Mouse (Mus musculus) forebrain, embryonic 10.5 days (tissue): ENCODE measurements around the gene Kiss1. TPM values are rescaled to one million over a fixed set of nuclear protein-coding genes. Genes with fewer than 3 reads are reported as not detected.
"Not testable (repeated sequence)": the region's sequence is repeated elsewhere in the genome, so short reads cannot be mapped to it uniquely, and the experiment has no call there.

Experiments
- DNase-seq: peaks from one replicate; pipeline ENCODE4 v3.0.0-alpha.2; 2017; ENCODE audit warnings: low spot score; ENCODE audit errors: extremely low spot score
- H3K27ac ChIP-seq: fragments of 300-500 bp; sonication (generic); 2 replicates; pipeline ENCODE4 v1.5.1; 2016; ENCODE audit warnings: mild to moderate bottlenecking
- H3K27me3 ChIP-seq: fragments of 300-500 bp; sonication (generic); 2 replicates; pipeline ENCODE4 v1.6.1; 2016; ENCODE audit warnings: mild to moderate bottlenecking; ENCODE audit not compliant: poor library complexity, severe bottlenecking
- H3K36me3 ChIP-seq: fragments of 300-500 bp; sonication (generic); replicated peaks from 2 replicates; pipeline ENCODE4 v1.6.1; 2016; ENCODE audit warnings: mild to moderate bottlenecking, moderate library complexity
- H3K4me1 ChIP-seq: fragments of 300-500 bp; sonication (generic); 2 replicates; pipeline ENCODE4 v1.6.1; 2016
- H3K4me3 ChIP-seq: fragments of 300-500 bp; sonication (generic); 2 replicates; pipeline ENCODE4 v1.5.1; 2016; ENCODE audit warnings: mild to moderate bottlenecking, moderate library complexity
- H3K9me3 ChIP-seq: fragments of 300-500 bp; sonication (generic); 2 replicates; pipeline ENCODE4 v1.6.1; 2016; ENCODE audit warnings: mild to moderate bottlenecking, moderate library complexity
- WGBS: fragments of 180-500 bp; shearing (Covaris S2); methylation state at CpG from one replicate; pipeline ENCODE4 v1.1.7; 2016; 5-methylcytosine and 5-hydroxymethylcytosine counted together
- polyA plus RNA-seq: library from polyadenylated mRNA; unstranded; fragments of >200 nt; fragmentation: Nextera tagmentation; extraction: Ambion mirVana; gene quantifications from 2 replicates; pipeline ENCODE4 v1.2.1, GENCODE M21; 2016

Kiss1 gene
- polyA plus RNA-seq, 1 experiment from 2014 or later, result not detected

- 92% methylated on average over 8 of the region's 8 CpGs for WGBS
- DNase-seq, result no peak
- peaks cover 32% of the 10 kb centered on the region for H3K4me1 ChIP-seq
- H3K9me3 ChIP-seq, result no peaks in the 10 kb centered on the region
- no peak overlapping the region for H3K27ac ChIP-seq
- peaks cover 52% of the 10 kb centered on the region for H3K27me3 ChIP-seq
- no peak overlapping the region for H3K4me3 ChIP-seq
- no peaks in the 10 kb centered on the region for H3K36me3 ChIP-seq
These were observed 4.3 kb downstream of the Kiss1 start for GRCm38 (mm10) chr1:133325951-133326350.

DNA sequence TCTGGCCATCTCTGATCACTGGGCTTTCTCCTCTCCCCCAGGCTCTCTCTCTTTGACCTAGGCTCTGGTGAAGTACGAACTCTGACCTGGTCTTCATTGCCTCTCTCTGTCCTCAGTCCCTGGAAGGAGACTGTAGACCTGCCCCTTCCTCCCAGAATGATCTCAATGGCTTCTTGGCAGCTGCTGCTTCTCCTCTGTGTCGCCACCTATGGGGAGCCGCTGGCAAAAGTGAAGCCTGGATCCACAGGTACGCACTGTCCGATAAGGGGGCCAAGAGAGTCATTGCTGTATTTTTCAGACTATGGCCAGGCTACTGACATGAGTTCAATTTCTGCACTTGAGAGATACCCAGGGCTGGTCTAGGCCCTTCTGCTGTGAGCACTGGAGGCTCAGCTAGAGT, 5.4 kb downstream of the Kiss1 start:
- Histone ChIP-seq H3K27me3 (peaks cover 64% of the 10 kb centered on the region), H3K36me3 (no peaks in the 10 kb centered on the region), H3K27ac (peak overlapping the region; percentile 15; the same call in 1 of the 2 replicates), H3K4me3 (no peak overlapping the region), H3K9me3 (no peaks in the 10 kb centered on the region), H3K4me1 (peaks cover 38% of the 10 kb centered on the region)
- no peak for DNase-seq
- 60% methylated on average over 5 of the region's 5 CpGs for WGBS

DNA sequence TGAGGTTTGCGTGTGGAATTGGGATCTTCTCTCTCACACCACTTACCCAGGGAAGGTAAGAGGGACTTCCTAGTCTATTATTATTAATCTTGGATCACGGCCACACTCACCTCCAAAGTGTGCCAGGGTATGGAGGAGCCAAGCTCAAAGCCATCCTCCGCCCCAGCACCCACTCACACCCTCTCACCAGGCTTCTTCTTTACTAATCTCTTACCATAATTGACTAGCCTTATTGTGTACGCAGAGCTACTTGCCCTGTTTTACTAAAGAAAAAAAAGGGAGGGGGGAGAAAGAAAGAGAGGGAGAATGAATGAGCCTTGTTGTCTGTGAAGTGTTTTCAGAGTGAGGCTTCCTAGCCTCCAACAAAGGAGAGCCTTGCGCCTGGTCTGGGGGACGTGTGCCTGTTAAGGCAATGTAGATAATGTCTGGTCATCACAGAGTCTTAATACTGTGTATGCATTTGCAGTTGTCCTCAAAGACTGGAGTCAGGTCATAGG, 6.7 kb downstream of the Kiss1 start:
- DNase-seq, result no peak
- Histone ChIP-seq H3K27me3 (peaks cover 69% of the 10 kb centered on the region), H3K9me3 (no peaks in the 10 kb centered on the region), H3K4me3 (no peak overlapping the region), H3K27ac (no peak overlapping the region), H3K36me3 (no peaks in the 10 kb centered on the region), H3K4me1 (peaks cover 34% of the 10 kb centered on the region)
- WGBS, result 47% methylated on average over 6 of the region's 6 CpGs

GRCm38 (mm10) chr1:133328896-133329637, 7.4 kb downstream of the Kiss1 start:
- no peaks in the 10 kb centered on the region for H3K9me3 ChIP-seq
- peak; percentile 37 for DNase-seq
- peak overlapping the region; percentile 82 for H3K27ac ChIP-seq
- H3K27me3 ChIP-seq, result peaks cover 69% of the 10 kb centered on the region
- peaks cover 27% of the 10 kb centered on the region for H3K4me1 ChIP-seq
- no peaks in the 10 kb centered on the region for H3K36me3 ChIP-seq
- H3K4me3 ChIP-seq, result peak overlapping the region; percentile 51
- 7% methylated on average over 34 of the region's 34 CpGs for whole genome bisulfite sequencing

DNA sequence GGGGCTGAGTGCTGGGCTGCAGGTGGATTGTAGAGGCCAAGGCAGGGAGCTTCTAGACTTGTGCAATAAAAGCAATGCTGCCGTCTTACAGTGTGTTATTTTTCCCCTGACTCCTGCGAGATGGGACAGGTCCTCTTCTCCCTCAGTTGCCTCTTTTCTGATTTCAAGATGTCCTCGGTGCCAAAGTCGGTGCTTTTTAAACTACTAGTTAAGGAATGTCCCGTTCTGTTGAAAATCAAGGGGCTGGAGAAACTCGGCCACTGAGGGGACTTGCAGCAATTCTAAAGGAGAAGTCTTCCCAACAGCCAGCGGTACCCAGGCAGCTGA, 7.9 kb downstream of the Kiss1 start:
- peak overlapping the region; percentile 82 for H3K27ac ChIP-seq
- 17% methylated on average over 7 of the region's 7 CpGs for WGBS
- peak overlapping the region; percentile 51 for H3K4me3 ChIP-seq
- H3K4me1 ChIP-seq, result peaks cover 27% of the 10 kb centered on the region
- DNase-seq, result no peak
- no peaks in the 10 kb centered on the region for H3K36me3 ChIP-seq
- no peaks in the 10 kb centered on the region for H3K9me3 ChIP-seq
- H3K27me3 ChIP-seq, result peaks cover 69% of the 10 kb centered on the region

- no peaks in the 10 kb centered on the region for H3K9me3 ChIP-seq
- DNase-seq, result no peak
- H3K36me3 ChIP-seq, result no peaks in the 10 kb centered on the region
- peaks cover 64% of the 10 kb centered on the region for H3K27me3 ChIP-seq
- H3K4me1 ChIP-seq, result peaks cover 27% of the 10 kb centered on the region
- WGBS, result 73% methylated on average over 3 of the region's 3 CpGs
- H3K27ac ChIP-seq, result no peak overlapping the region
- no peak overlapping the region for H3K4me3 ChIP-seq
These were observed 9.5 kb downstream of the Kiss1 start for GRCm38 (mm10) chr1:133331142-133331541.

DNA sequence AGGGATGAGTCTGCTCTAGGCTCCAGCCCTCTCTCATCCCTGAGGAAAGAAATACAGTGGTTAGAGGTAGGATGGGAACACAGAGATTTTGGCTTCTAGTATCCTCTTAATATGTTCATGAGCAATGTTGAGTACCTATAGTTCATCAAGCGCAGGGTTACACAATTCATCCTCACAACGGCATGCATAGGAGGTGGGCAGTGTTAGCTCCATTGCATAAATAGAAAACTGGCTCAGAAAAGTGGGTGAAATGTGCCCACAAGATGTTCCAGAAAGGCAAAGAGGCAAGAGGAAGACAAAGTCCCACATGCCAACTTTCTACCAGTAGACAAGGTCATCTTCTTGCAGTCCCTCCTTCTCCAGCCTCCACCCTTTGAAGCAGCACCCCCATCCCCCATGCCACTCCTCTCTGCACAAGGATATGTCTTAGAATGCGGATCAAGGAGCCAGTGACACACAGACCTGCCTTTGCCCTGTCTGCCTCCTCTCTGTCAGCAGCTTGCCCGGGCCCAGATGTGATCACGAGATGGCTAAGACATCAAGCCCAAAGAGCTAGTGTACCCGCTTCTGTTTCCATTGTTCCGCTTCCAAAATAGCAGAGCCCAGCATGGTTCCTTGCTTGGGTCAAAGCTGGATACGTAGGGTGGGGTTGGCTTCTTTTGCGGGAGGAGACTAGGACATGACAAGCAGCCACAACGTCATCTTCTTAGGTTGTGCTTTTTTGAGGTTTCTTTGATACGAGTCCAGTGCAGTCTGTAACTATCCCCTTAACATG, 11.2 kb downstream of the Kiss1 start:
- peaks cover 27% of the 10 kb centered on the region for H3K4me1 ChIP-seq
- no peaks in the 10 kb centered on the region for H3K36me3 ChIP-seq
- H3K4me3 ChIP-seq, result no peak overlapping the region
- WGBS, result 90% methylated on average over 11 of the region's 11 CpGs
- H3K9me3 ChIP-seq, result no peaks in the 10 kb centered on the region
- H3K27me3 ChIP-seq, result peaks cover 48% of the 10 kb centered on the region
- no peak for DNase-seq
- no peak overlapping the region for H3K27ac ChIP-seq

GRCm38 (mm10) chr1:133333937-133334336, 12.3 kb downstream of the Kiss1 start:
- Histone ChIP-seq H3K4me3 (no peak overlapping the region), H3K9me3 (no peaks in the 10 kb centered on the region), H3K4me1 (peaks cover 17% of the 10 kb centered on the region), H3K27me3 (peaks cover 37% of the 10 kb centered on the region), H3K36me3 (no peaks in the 10 kb centered on the region), H3K27ac (no peak overlapping the region)
- 86% methylated on average over 6 of the region's 6 CpGs for WGBS
- DNase-seq, result no peak

DNA sequence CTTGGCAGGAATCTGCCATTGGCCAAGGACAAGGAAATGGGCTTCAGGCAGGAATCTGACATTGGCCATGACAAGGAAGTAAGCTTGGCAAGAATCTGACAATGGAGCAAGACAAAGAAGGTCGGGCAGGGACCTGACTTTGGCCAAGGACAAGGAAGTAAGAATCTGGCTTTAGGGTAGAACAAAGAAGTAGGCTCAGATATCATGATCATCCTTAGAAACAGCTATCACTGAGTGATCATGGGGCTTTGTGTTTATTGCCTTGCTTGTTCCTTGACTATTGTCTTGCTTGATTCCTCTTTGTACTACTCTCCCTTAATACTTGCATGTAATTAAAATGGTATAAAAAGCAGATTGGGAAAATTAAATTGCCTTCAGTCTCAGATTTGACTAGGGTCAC, 18.7 kb downstream of the Kiss1 start:
- not testable (repeated sequence) for H3K27ac ChIP-seq, H3K27me3 ChIP-seq, H3K4me1 ChIP-seq, H3K36me3 ChIP-seq, DNase-seq, H3K4me3 ChIP-seq, H3K9me3 ChIP-seq
- 77% methylated on average over 1 of the region's 1 CpGs for WGBS

GRCm38 (mm10) chr1:133344357-133344756, 22.7 kb downstream of the Kiss1 start:
- Histone ChIP-seq H3K27me3 (no peaks in the 10 kb centered on the region), H3K4me1 (no peaks in the 10 kb centered on the region), H3K9me3 (no peaks in the 10 kb centered on the region), H3K27ac (no peak overlapping the region), H3K36me3 (no peaks in the 10 kb centered on the region), H3K4me3 (no peak overlapping the region)
- no peak for DNase-seq
- WGBS, result 89% methylated on average over 2 of the region's 2 CpGs

DNA sequence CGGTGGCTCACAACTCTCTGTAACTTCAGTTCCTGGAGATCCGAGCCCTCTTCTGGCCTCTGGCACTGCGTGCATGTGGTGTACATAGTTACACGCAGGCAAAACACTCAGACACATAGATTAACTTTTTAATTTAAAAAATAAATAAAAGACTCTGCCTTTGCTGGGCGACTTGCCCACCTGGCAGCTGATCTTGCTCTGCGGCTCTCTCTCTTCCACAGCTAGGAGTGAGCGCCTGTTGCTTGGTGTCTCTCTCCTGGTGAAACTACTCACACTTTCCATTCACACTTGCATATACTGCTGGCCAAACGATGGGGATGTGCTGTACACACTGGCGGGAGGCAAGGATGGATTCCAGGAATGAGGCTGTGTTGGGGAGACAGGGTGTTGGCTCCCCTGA, 24.9 kb downstream of the Kiss1 start:
- no peak for DNase-seq
- WGBS, result 89% methylated on average over 9 of the region's 9 CpGs

DNA sequence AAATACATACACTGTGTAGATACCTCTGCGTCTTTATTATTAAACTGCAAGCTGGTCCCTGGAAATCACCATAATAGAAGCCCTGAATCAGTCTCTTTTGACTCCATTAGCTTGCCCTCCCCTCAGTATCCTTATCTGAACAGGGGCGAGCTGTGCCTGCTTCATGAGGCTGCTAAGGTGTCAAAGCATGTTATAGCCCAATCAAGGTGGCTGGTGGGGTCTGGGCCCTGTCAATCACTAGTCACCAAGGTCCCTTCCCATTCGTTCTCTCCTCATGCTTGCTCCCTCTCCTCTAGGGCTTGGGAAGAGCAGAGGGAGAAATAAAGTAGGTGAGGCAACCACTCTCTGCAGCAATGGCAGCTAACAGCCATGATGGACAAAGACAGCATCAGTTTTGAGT, 25.6 kb downstream of the Kiss1 start:
- Histone ChIP-seq H3K9me3 (no peaks in the 10 kb centered on the region), H3K4me3 (no peak overlapping the region), H3K27ac (no peak overlapping the region), H3K4me1 (peaks cover 10% of the 10 kb centered on the region; the same call in 1 of the 2 replicates), H3K36me3 (no peaks in the 10 kb centered on the region), H3K27me3 (peaks cover 2% of the 10 kb centered on the region; the same call in 1 of the 2 replicates)
- 84% methylated on average over 3 of the region's 3 CpGs for WGBS
- no peak for DNase-seq

More for the DNA sequence above, 24.9 kb downstream of the Kiss1 start:
- Histone ChIP-seq H3K4me1 (0 out of 2 replicates have a peak, but pooled peaks cover 4% of the 10 kb centered on the region), H3K27ac (no peak overlapping the region), H3K9me3 (no peaks in the 10 kb centered on the region), H3K27me3 (no peaks in the 10 kb centered on the region), H3K36me3 (no peaks in the 10 kb centered on the region), H3K4me3 (no peak overlapping the region)
